Mouse (Mus musculus): ENCODE data around the gene Car10. TPM values are rescaled to one million over a fixed set of nuclear protein-coding genes. Genes with fewer than 3 reads are reported as not detected.
"Not testable (repeated sequence)": the region's sequence is repeated elsewhere in the genome, so short reads cannot be mapped to it uniquely, and the experiment has no call there.

The Car10 gene
- polyA plus RNA-seq, 1 experiment from 2014 or later: 0.04 TPM

- H3K27ac ChIP-seq (ENCODE audit: low read length): no peak overlapping the region
- no peaks in the 10 kb centered on the region for H3K27me3 ChIP-seq (replicated peaks; ENCODE audit: control insufficient read depth, insufficient read depth, low read length)
- H3K9me3 ChIP-seq (ENCODE audit: control insufficient read depth, low read length): no peaks in the 10 kb centered on the region
- 72% methylated on average over 3 of the region's 3 CpGs for WGBS
- no peak for ATAC-seq
- no peak overlapping the region for H3K9ac ChIP-seq (ENCODE audit: low read depth, low read length)
- no peaks in the 10 kb centered on the region for H3K36me3 ChIP-seq (ENCODE audit: control insufficient read depth, insufficient read depth, low read length)
- no peaks in the 10 kb centered on the region for H3K4me1 ChIP-seq (ENCODE audit: control insufficient read depth, insufficient read depth, low read length)
- no peak overlapping the region for H3K4me2 ChIP-seq (ENCODE audit: low read depth, low read length)
- no peak overlapping the region for H3K4me3 ChIP-seq (ENCODE audit: low read length)
Measured at GRCm38 (mm10) chr11:93344869-93345268, 247.0 kb downstream of the Car10 start.

- 65% methylated on average over 2 of the region's 2 CpGs for WGBS
- Histone ChIP-seq H3K27me3 (replicated peaks; ENCODE audit: control insufficient read depth, insufficient read depth, low read length) (no peaks in the 10 kb centered on the region), H3K36me3 (ENCODE audit: control insufficient read depth, insufficient read depth, low read length) (no peaks in the 10 kb centered on the region), H3K4me3 (ENCODE audit: low read length) (no peak overlapping the region), H3K9me3 (ENCODE audit: control insufficient read depth, low read length) (no peaks in the 10 kb centered on the region), H3K4me2 (ENCODE audit: low read depth, low read length) (no peak overlapping the region), H3K4me1 (ENCODE audit: control insufficient read depth, insufficient read depth, low read length) (no peaks in the 10 kb centered on the region), H3K27ac (ENCODE audit: low read length) (no peak overlapping the region), H3K9ac (ENCODE audit: low read depth, low read length) (no peak overlapping the region)
- ATAC-seq: no peak
Measured at GRCm38 (mm10) chr11:93361576-93361975, 263.7 kb downstream of the Car10 start.

GRCm38 (mm10) chr11:93364171-93364570 is 266.3 kb downstream of the Car10 start:
- H3K27me3 ChIP-seq (replicated peaks; ENCODE audit: control insufficient read depth, insufficient read depth, low read length): no peaks in the 10 kb centered on the region
- no peak overlapping the region for H3K9ac ChIP-seq (ENCODE audit: low read depth, low read length)
- no peak overlapping the region for H3K27ac ChIP-seq (ENCODE audit: low read length)
- no peaks in the 10 kb centered on the region for H3K9me3 ChIP-seq (ENCODE audit: control insufficient read depth, low read length)
- ATAC-seq: no peak
- H3K4me3 ChIP-seq (ENCODE audit: low read length): no peak overlapping the region
- no peak overlapping the region for H3K4me2 ChIP-seq (ENCODE audit: low read depth, low read length)
- no peaks in the 10 kb centered on the region for H3K36me3 ChIP-seq (ENCODE audit: control insufficient read depth, insufficient read depth, low read length)
- no peaks in the 10 kb centered on the region for H3K4me1 ChIP-seq (ENCODE audit: control insufficient read depth, insufficient read depth, low read length)

- 65% methylated on average over 4 of the region's 4 CpGs for WGBS
- Histone ChIP-seq H3K36me3 (ENCODE audit: control insufficient read depth, insufficient read depth, low read length) (no peaks in the 10 kb centered on the region), H3K27me3 (replicated peaks; ENCODE audit: control insufficient read depth, insufficient read depth, low read length) (no peaks in the 10 kb centered on the region), H3K4me2 (ENCODE audit: low read depth, low read length) (no peak overlapping the region), H3K9me3 (ENCODE audit: control insufficient read depth, low read length) (no peaks in the 10 kb centered on the region), H3K9ac (ENCODE audit: low read depth, low read length) (no peak overlapping the region), H3K27ac (ENCODE audit: low read length) (no peak overlapping the region), H3K4me3 (ENCODE audit: low read length) (no peak overlapping the region), H3K4me1 (ENCODE audit: control insufficient read depth, insufficient read depth, low read length) (no peaks in the 10 kb centered on the region)
- no peak for ATAC-seq
Measured at GRCm38 (mm10) chr11:93367244-93367643, 269.4 kb downstream of the Car10 start.

- no peak overlapping the region for H3K27ac ChIP-seq (ENCODE audit: low read length)
- H3K27me3 ChIP-seq (replicated peaks; ENCODE audit: control insufficient read depth, insufficient read depth, low read length): no peaks in the 10 kb centered on the region
- no peaks in the 10 kb centered on the region for H3K9me3 ChIP-seq (ENCODE audit: control insufficient read depth, low read length)
- no peak overlapping the region for H3K4me2 ChIP-seq (ENCODE audit: low read depth, low read length)
- no peak overlapping the region for H3K9ac ChIP-seq (ENCODE audit: low read depth, low read length)
- H3K36me3 ChIP-seq (ENCODE audit: control insufficient read depth, insufficient read depth, low read length): no peaks in the 10 kb centered on the region
- no peak overlapping the region for H3K4me3 ChIP-seq (ENCODE audit: low read length)
- 85% methylated on average over 5 of the region's 5 CpGs for WGBS
- no peak for ATAC-seq
- no peaks in the 10 kb centered on the region for H3K4me1 ChIP-seq (ENCODE audit: control insufficient read depth, insufficient read depth, low read length)
Measured at GRCm38 (mm10) chr11:93367740-93368139, 269.9 kb downstream of the Car10 start.

- Histone ChIP-seq H3K4me3 (ENCODE audit: low read length) (no peak overlapping the region), H3K4me2 (ENCODE audit: low read depth, low read length) (no peak overlapping the region), H3K9me3 (ENCODE audit: control insufficient read depth, low read length) (no peaks in the 10 kb centered on the region), H3K27ac (ENCODE audit: low read length) (no peak overlapping the region), H3K9ac (ENCODE audit: low read depth, low read length) (no peak overlapping the region), H3K4me1 (ENCODE audit: control insufficient read depth, insufficient read depth, low read length) (no peaks in the 10 kb centered on the region), H3K36me3 (ENCODE audit: control insufficient read depth, insufficient read depth, low read length) (no peaks in the 10 kb centered on the region), H3K27me3 (replicated peaks; ENCODE audit: control insufficient read depth, insufficient read depth, low read length) (no peaks in the 10 kb centered on the region)
- 79% methylated on average over 4 of the region's 4 CpGs for WGBS
- no peak for ATAC-seq
Measured at GRCm38 (mm10) chr11:93373697-93374354, 276.0 kb downstream of the Car10 start.

GRCm38 (mm10) chr11:93391159-93391558 is 293.3 kb downstream of the Car10 start:
- no peak overlapping the region for H3K27ac ChIP-seq (ENCODE audit: low read length)
- H3K27me3 ChIP-seq (replicated peaks; ENCODE audit: control insufficient read depth, insufficient read depth, low read length): no peaks in the 10 kb centered on the region
- no peak overlapping the region for H3K9ac ChIP-seq (ENCODE audit: low read depth, low read length)
- H3K4me1 ChIP-seq (ENCODE audit: control insufficient read depth, insufficient read depth, low read length): no peaks in the 10 kb centered on the region
- H3K9me3 ChIP-seq (ENCODE audit: control insufficient read depth, low read length): no peaks in the 10 kb centered on the region
- WGBS: 76% methylated on average over 4 of the region's 4 CpGs
- no peaks in the 10 kb centered on the region for H3K36me3 ChIP-seq (ENCODE audit: control insufficient read depth, insufficient read depth, low read length)
- no peak overlapping the region for H3K4me2 ChIP-seq (ENCODE audit: low read depth, low read length)
- no peak overlapping the region for H3K4me3 ChIP-seq (ENCODE audit: low read length)
- no peak for ATAC-seq

- H3K9ac ChIP-seq (ENCODE audit: low read depth, low read length); H3K36me3 ChIP-seq (ENCODE audit: control insufficient read depth, insufficient read depth, low read length); H3K4me2 ChIP-seq (ENCODE audit: low read depth, low read length); H3K4me1 ChIP-seq (ENCODE audit: control insufficient read depth, insufficient read depth, low read length); H3K27ac ChIP-seq (ENCODE audit: low read length); ATAC-seq; H3K9me3 ChIP-seq (ENCODE audit: control insufficient read depth, low read length); H3K4me3 ChIP-seq (ENCODE audit: low read length); H3K27me3 ChIP-seq (replicated peaks; ENCODE audit: control insufficient read depth, insufficient read depth, low read length): not testable (repeated sequence)
Measured at GRCm38 (mm10) chr11:93393371-93393770, 295.5 kb downstream of the Car10 start.

GRCm38 (mm10) chr11:93396356-93396755 is 298.5 kb downstream of the Car10 start:
- Histone ChIP-seq H3K27ac (ENCODE audit: low read length) (no peak overlapping the region), H3K4me3 (ENCODE audit: low read length) (no peak overlapping the region), H3K9ac (ENCODE audit: low read depth, low read length) (no peak overlapping the region), H3K9me3 (ENCODE audit: control insufficient read depth, low read length) (no peaks in the 10 kb centered on the region), H3K27me3 (replicated peaks; ENCODE audit: control insufficient read depth, insufficient read depth, low read length) (no peaks in the 10 kb centered on the region), H3K4me2 (ENCODE audit: low read depth, low read length) (no peak overlapping the region), H3K4me1 (ENCODE audit: control insufficient read depth, insufficient read depth, low read length) (no peaks in the 10 kb centered on the region), H3K36me3 (ENCODE audit: control insufficient read depth, insufficient read depth, low read length) (no peaks in the 10 kb centered on the region)
- 91% methylated on average over 2 of the region's 2 CpGs for WGBS
- ATAC-seq: no peak

GRCm38 (mm10) chr11:93401167-93401566 is 303.3 kb downstream of the Car10 start:
- not testable (repeated sequence) for ATAC-seq; H3K27me3 ChIP-seq (replicated peaks; ENCODE audit: control insufficient read depth, insufficient read depth, low read length); H3K27ac ChIP-seq (ENCODE audit: low read length); H3K4me2 ChIP-seq (ENCODE audit: low read depth, low read length); H3K36me3 ChIP-seq (ENCODE audit: control insufficient read depth, insufficient read depth, low read length); H3K9ac ChIP-seq (ENCODE audit: low read depth, low read length); H3K4me1 ChIP-seq (ENCODE audit: control insufficient read depth, insufficient read depth, low read length); H3K4me3 ChIP-seq (ENCODE audit: low read length); H3K9me3 ChIP-seq (ENCODE audit: control insufficient read depth, low read length)
- WGBS: 75% methylated on average over 1 of the region's 1 CpGs
